ENCODE assay signal across 12 mouse cellular contexts in genomic region chr4:81962586-81962985, GRCm38 (mm10).
"Had no signal": no experiment of that assay in that cellular context is flagged by ENCODE, and none has a peak within 500 bp of the region (broad histone marks: within the 10 kb centered on the region; RNA-seq: fewer than 3 reads in every experiment).

No protein-coding gene starts in this region.

- H3K27me3 ChIP-seq: liver, embryonic 15.5 days; megakaryocyte, embryonic 14.5 days; midbrain, embryonic 12.5 days; neural tube, embryonic 12.5 days had no signal

- H3K27ac ChIP-seq: left cerebral cortex, adult 2 months; limb, embryonic 10.5 days; liver, embryonic 15.5 days; macrophage; midbrain, embryonic 12.5 days; neural tube, embryonic 12.5 days had no signal

- H3K9me3 ChIP-seq: limb, embryonic 10.5 days; liver, embryonic 15.5 days; midbrain, embryonic 12.5 days; neural tube, embryonic 12.5 days had no signal

- H3K9ac ChIP-seq: liver, embryonic 15.5 days; midbrain, embryonic 12.5 days; neural tube, embryonic 12.5 days had no signal

- ATAC-seq: lung, postnatal 0 days had no signal

- H3K4me2 ChIP-seq: liver, embryonic 11.5 days; liver, embryonic 15.5 days; midbrain, embryonic 12.5 days; neural tube, embryonic 12.5 days had no signal

- DNase-seq: kidney, adult 8-10 months; kidney, postnatal 25 days; thymus, postnatal 4 days had no signal

- H3K36me3 ChIP-seq: limb, embryonic 10.5 days; liver, embryonic 15.5 days; midbrain, embryonic 12.5 days; neural tube, embryonic 12.5 days had no signal

- H3K4me3 ChIP-seq: left cerebral cortex, adult 2 months; limb, embryonic 10.5 days; liver, embryonic 15.5 days; megakaryocyte, embryonic 14.5 days; midbrain, embryonic 12.5 days; neural tube, embryonic 12.5 days had no signal

- H3K4me1 ChIP-seq: liver, embryonic 15.5 days; megakaryocyte, embryonic 14.5 days; neural tube, embryonic 12.5 days had no signal
